ENCODE assay signal across 32 mouse cellular contexts in genomic region chr6:142352099-142352498, GRCm38 (mm10). TPM values are rescaled to one million over a fixed set of nuclear protein-coding genes. Genes with fewer than 3 reads are reported as not detected.
"Had no signal": no experiment of that assay in that cellular context is flagged by ENCODE, and none has a peak within 500 bp of the region (broad histone marks: within the 10 kb centered on the region; RNA-seq: fewer than 3 reads in every experiment).

No protein-coding gene starts in this region.

RNA-seq across cellular contexts. Expression of gene Slco1a5, which starts 29.3 kb away (rescaled TPM):
- total RNA-seq: gastrocnemius, adult 2 months; gastrocnemius, postnatal 10 days; gastrocnemius, postnatal 25 days; gastrocnemius, postnatal 4 days; granulocyte monocyte progenitor cell, adult 5-6 weeks; heart, adult 2 months; heart, postnatal 14 days; heart, postnatal 36 days; hematopoietic stem cell, adult 5-6 weeks; layer of hippocampus, adult 18-20 months; layer of hippocampus, postnatal 36 days; left cerebral cortex, adult 18-20 months; left cerebral cortex, adult 8-10 months had no signal
- polyA plus RNA-seq: heart, embryonic 11.5 days; heart, embryonic 13.5 days; heart, embryonic 15.5 days; heart, postnatal 0 days; intestine, embryonic 14.5 days; kidney, adult 2 months; large intestine, adult 2 months; limb, embryonic 11.5 days; limb, embryonic 13.5 days had no signal

RNA-seq across cellular contexts. Expression of gene Iapp, which starts 53.9 kb away (rescaled TPM):
- total RNA-seq: gastrocnemius, adult 2 months; gastrocnemius, postnatal 10 days; gastrocnemius, postnatal 25 days; gastrocnemius, postnatal 4 days; granulocyte monocyte progenitor cell, adult 5-6 weeks; heart, adult 2 months; heart, postnatal 14 days; heart, postnatal 36 days; hematopoietic stem cell, adult 5-6 weeks; hindbrain, postnatal 0 days; layer of hippocampus, adult 18-20 months; layer of hippocampus, adult 8-10 months; layer of hippocampus, postnatal 14 days; layer of hippocampus, postnatal 36 days; left cerebral cortex, adult 18-20 months; left cerebral cortex, adult 8-10 months; left cerebral cortex, postnatal 10 days; left cerebral cortex, postnatal 25 days; left cerebral cortex, postnatal 4 days had no signal
- polyA plus RNA-seq: forebrain, embryonic 16.5 days; frontal cortex, adult 2 months; heart, adult 2 months; heart, embryonic 11.5 days; heart, embryonic 13.5 days; heart, embryonic 15.5 days; heart, postnatal 0 days; hindbrain, embryonic 15.5 days; kidney, adult 2 months; kidney, embryonic 15.5 days; limb, embryonic 11.5 days; limb, embryonic 13.5 days had no signal
